Mouse (Mus musculus): ENCODE measurements around the gene Tap1.
"Not testable (repeated sequence)": the region's sequence is repeated elsewhere in the genome, so short reads cannot be mapped to it uniquely, and the experiment has no call there.

Gene Tap1

DNA sequence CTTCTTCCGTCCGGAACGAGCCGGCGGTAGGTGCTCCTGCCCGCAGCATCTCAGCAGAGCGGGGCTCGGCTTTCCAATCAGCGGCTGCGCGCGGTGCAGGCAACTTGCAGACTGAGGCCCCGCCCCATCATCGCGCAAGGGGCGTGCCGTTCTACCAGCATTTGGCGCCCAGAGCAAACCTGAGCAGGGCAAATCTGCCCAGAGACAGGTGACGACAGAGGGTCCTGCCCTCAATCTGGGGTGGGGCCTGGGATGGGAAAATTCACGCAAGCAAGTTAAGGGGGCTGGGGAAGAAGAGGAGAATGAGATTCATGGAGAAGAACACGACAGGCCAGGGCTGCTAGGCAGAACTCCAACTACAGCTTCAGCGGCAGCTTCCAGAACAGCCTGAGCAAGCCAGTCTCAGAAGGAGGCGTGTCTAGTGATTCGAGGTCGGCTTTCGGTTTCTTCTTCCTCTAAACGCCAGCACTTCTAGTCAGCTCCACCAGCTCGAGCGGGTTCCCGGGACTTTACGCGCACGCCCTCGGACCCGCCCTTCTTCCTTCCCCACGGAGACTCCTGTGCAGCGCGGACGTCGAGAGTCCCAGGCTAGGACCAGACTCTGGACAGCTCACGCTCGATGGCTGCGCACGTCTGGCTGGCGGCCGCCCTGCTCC is at the start of gene Tap1, which contains the start of gene Psmb9:
TSS of gene Tap1 (plus strand) at position 293 of the 656 bp plus-strand sequence.
TSS of gene Psmb9 (minus strand) at position 504 of the 656 bp plus-strand sequence.
- DNase-seq (ENCODE audit: low read depth, low spot score): peak; percentile 95

DNA sequence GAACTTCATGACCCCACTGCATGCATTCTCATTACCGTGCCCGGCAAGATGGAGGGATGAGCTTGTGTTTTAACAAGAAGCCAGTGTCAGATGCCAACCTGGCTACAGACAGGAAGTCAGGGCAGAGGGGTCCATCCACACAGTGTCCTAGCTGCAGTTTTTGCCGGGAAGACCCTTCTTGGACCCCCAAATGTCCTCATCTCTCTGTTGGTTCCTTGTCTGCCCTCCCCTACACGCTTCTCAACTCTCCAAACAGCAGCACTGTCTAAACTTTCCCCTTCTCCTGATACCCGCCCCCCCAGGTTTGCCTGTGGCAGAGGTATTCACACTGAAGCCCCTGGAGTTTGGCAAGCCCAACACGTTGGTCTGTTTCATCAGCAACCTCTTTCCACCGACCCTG is 49.8 kb upstream of the Tap1 start:
- DNase-seq (ENCODE audit: low read depth, low spot score): no peak

DNA sequence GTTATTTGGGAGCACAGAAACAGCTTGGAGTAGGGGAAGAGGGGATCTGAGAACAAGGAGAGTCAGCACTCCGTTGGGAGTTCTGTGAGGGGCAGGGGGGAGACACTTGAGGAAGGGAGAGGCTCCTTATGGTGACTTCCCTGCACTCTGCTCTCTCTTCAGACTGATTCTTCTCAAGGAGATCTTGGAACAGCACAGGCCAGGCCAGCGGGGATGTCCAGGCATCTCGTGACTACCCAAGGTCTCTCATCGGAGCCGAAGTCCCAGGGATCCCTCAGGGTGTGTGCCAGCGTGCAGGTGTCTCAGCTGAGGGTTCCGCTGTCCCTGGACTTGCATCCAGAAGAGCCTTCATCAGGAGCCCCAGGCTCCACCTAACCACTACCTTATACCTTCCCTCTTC is 48.7 kb upstream of the Tap1 start:
- DNase-seq (ENCODE audit: low read depth, low spot score): no peak

DNA sequence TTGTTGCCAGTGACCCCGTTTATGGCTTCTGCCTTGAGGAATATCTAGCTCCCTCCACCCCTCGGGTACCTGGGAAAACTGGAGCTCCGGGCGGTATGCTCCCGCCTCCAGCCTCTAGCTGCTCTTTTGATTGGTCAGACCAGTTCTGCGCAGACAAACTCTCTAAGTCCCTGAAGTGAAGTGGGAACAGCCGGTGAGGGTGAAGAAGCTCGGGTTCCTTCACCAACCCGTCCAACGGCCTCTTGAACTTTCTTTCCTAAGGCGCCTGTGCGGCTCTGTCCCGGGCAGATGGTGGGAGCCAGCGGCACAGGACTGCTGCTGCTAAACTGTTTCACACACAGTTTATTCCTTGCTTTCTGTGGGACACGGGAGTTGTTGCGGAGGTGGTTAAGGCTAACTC is 47.9 kb upstream of the Tap1 start:
- DNase-seq (ENCODE audit: low read depth, low spot score): no peak

DNA sequence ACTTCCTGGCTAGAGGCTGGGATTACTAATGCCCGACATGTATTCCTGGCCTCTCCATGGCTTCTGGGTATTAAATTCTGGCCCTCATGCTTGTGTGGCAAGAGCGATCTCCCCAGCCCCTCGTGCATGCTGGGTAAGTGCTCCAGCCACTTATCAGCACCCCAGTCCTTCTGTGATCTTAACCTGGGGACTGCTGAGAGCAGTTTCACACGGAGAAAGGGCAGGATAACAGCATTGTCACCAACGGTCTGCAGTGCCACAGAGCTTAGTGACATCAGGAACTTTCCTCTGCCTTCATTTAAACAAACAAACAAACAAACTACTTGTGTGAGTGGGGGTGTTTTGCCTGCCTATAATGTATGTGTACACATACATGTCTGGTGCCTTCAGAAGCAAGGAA is 47.1 kb upstream of the Tap1 start:
- DNase-seq (ENCODE audit: low read depth, low spot score): no peak

DNA sequence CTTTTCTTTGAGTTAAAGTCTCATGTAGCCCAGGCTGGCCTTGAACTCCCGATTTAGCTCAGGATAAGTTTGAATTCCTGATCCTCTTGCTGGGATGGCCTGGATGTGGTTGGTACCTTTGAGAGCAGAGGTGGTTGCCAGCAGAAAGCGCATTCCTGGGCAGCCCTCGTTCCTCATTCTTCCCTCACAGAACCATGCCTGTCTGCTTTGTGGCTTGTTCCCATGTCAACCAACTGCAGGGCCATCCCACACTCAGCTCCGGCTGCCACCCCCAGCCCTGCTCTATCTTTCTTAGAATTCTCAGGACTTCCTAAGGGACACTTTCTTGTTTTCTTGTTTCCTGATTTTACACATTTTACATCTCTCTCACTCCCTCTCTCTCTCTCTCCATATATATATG is 45.9 kb upstream of the Tap1 start:
- no peak for DNase-seq (ENCODE audit: low read depth, low spot score)

DNA sequence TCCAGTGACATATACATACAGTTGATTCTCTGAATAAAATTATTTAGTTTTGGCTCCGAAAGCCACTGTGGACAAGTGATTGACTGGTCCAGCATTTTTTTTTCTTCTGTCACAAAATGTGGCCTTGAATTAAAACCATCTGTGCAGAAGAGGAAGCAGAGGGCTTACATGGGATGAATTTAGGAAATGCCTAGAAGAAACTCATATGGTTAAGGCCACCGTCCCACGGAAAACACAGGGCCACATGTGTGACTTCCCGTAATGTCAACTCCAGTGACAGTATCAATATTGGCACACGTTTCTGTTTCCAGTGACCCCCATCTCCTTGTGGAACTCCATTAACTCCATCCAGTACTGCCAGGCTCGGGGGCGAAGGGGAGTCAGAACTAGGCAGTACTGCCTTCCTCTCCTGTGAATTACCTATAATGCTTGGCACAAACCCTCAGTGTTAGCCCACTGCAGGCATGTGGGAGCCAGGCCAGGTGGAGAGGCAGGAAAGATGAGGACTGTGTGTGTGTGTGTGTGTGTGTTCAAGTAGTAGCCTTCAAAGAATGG is 44.8 kb upstream of the Tap1 start:
- no peak for DNase-seq (ENCODE audit: low read depth, low spot score)

DNA sequence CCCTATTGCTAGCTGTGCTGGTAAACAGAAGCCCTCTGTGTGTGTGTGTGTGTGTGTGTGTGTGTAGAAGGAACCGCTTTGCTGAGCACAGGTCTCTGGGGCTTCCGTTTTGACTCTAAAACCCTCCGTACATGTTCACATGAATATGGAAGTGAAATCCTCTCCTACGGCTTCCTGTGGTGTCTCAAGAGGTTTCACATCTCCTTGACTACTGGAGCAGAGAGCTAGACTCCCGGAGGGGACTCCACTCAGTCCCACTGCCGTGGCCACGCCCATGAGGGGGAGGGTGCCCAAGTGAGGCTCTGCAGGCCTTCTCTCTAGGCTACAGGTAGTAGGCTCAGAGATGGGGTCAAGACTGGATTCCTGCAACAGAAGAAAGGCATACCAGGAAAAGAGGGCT is 44.3 kb upstream of the Tap1 start, which contains the start of gene H2-DMb2:
TSS of gene H2-DMb2 (plus strand) at position 275 of the 400 bp plus-strand sequence.
- DNase-seq (ENCODE audit: low read depth, low spot score): no peak

DNA sequence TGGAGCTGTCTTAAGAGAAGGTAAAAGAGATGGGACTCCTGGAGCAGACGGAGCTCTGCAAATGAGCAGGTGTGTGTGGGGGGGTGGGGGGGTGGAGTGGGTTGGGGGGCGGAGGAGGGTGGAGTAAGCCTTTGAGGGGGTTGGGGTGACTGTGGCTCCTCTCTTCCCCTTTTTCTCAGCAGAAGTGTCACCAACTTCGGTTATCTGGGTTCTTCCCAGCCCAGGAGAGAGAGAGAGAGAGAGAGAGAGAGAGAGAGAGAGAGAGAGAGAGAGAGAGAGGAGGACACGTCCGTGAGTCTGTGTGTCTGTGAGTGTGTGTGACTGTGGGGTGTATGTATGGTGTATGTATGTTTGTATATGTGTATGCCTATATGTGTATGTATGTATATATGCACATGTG is 43.9 kb upstream of the Tap1 start:
- DNase-seq (ENCODE audit: low read depth, low spot score): no peak

DNA sequence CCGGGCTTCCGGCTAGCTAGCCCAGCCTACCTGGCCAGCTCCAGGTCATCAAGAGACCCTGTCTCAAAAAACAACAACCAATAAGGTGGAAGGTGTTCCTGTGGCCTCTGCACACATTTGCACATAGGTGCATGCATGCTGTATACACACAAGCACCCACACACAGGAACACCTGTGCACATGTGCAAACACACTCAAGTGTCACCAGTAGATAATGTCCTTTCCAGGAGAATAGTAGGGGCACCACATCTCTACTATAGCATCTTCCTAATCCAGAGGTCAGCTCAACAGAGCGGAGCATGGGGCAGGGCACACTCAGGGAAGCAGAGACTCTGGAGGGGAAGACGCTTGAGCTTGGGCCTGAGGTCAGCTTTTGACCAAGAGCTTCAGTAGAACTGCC is 43.1 kb upstream of the Tap1 start:
- not testable (repeated sequence) for DNase-seq (ENCODE audit: low read depth, low spot score)

DNA sequence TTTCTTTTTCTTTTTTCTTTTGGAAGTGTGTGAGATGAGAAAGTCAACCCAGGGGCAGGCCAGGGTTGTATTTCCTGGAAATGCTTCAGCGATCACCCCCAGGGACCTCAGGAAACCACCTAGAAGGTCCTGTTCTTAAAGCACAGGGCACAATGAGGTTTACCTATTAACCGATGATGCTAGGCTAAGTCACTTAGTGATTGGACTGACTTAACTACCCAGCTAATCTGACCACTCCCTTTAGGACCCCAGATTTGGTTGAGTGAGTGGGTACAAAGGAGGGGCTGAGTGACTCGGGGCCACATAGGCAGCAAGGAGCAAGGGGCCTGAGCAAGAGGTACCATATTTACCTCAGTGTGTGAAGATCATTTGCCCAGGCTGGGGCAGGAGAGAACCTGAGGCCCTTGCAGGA is 42.4 kb upstream of the Tap1 start:
- DNase-seq (ENCODE audit: low read depth, low spot score): no peak

DNA sequence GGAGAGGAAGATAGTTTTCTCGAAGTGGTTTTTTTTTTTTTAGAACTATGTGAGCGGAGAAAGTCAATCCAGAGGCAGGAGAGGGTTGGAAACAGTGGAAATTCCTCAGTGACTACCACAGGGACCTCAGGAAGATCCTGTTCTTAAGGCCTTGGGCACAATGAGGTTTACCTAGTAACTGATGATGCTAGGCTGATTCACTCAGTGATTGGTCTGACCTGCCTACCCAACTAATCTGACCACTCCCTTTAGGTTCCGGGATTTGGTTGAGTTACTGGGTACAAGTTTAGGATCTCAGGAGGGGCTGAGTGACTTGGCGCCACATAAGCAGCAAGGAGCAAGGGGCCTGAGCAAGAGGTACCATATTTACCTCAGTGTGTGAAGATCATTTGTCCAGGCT is 34.4 kb upstream of the Tap1 start, which contains the start of gene H2-DMb1:
TSS of gene H2-DMb1 (plus strand) at position 150 of the 400 bp plus-strand sequence.
- DNase-seq (ENCODE audit: low read depth, low spot score): peak; percentile 86

DNA sequence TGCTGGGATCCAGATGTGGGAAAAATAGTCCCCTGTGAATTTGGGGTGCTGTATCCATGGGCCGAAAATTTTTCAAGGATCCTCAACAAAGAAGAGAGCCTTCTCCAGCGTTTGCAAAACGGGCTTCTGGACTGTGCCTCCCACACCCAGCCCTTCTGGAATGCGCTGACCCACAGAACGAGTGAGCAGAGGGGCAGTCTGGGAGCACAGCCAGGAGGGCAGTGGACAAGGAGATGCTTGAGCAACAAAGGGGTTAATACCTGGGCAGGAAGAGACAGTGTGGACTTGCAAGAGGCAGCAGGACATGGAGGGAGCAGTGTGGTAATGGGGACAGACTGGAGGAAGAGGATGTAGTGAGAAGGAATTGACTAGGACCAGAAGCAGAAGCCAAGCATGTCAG is 31.8 kb upstream of the Tap1 start:
- DNase-seq (ENCODE audit: low read depth, low spot score): no peak

DNA sequence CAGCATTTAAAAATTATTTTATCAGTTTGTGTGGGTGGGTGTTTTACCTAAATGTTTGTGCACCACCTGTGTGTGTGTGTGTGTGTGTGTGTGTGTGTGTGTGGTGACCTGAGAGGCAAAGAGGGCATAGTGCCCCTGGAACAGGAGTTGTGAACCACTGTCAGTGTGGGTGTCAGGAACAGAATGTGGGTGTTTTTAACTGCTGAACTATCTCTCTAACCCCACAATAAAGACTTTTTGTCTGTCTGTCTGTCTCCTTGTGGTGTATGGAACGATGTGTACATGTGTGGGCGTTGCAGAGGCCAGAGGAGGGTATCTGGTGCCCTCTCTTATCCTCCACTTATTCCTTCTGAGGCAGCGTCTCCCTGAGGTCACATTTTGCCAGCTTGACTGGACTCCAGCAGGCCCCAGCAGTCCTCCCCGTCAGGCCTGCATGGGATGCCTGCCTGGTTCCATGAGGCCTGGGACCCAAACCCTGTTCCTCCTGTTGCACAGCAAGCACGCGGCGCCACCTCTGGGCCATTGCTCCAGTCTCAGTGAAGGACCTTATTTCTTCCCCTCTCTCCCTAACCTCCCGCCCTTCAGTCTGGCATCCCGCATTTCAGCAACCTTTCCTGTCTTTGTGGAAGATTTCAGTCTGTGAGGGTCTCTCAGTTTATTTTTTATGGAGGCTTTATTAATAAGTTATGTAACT is 23.0 kb upstream of the Tap1 start:
- peak; percentile 26 for DNase-seq (ENCODE audit: low read depth, low spot score)

DNA sequence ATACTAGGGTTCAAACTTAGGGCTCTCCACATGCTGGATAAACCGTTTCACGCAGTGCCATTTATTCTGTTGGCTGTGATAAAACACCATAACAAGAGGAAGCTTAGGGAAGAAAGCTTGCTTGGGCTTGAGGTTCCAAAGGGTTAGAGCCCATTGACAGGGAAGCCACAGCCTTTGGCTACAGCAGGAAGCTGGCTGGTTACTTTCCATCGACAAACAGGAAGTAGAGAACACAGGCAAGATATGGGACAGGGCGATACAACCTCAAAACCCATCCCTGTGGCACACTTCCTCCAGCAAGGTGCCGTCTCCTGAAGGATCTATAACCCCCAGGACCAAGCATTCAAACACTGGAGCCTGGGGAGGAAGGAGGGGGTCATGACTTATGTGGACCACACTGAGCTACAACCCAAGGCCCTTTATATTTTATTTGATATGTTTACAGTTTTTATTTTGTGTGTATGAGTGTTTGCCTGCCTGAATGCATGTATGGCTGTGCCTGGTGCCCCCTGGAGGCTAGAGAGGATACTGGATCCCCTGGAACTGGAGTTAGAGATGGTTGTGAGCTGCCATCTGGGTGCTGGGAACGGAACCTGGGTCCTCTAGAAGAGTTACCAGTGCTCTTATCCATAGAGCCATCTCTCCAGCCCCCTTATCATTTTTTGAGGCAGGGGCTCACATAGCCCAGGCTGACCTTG is 22.2 kb upstream of the Tap1 start:
- DNase-seq (ENCODE audit: low read depth, low spot score): no peak

DNA sequence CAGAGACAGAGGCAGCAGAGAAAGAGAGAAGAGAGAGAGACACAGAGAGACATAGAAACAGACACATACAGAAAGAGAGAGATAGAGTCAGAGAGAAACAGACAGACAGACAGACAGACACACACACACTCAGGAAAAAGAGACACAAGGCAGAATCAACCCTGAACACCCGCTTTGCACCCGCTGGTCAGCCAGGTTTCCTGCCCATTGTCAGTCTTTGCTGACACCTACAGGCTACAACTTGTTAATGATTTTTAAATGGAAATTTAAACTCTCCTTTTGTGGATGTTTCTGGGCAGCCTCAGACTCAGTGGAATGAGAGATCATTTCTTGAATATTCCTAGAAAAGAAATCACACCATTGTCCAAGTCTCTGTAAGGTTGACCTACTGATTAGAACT is 18.1 kb upstream of the Tap1 start:
- peak; percentile 75 for DNase-seq (ENCODE audit: low read depth, low spot score)

DNA sequence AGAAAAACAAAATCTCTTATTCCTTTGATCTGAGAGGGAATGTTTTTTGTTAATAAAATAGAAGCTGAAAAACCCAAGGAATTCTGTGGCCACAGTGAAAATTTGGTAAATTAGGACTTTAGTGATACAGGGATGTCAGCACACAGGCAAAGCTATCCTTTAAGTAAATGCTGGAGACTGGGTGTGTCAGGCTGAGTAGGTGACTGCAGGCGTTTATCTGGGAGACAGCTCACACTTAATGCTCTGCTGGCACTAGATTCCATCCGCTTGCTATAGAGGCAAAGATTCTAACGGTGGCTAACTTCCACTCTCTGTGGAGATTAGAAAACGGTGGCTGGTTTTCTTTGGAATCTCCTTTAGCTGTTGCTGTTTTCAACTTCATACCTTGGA is 16.9 kb upstream of the Tap1 start:
- no peak for DNase-seq (ENCODE audit: low read depth, low spot score)

DNA sequence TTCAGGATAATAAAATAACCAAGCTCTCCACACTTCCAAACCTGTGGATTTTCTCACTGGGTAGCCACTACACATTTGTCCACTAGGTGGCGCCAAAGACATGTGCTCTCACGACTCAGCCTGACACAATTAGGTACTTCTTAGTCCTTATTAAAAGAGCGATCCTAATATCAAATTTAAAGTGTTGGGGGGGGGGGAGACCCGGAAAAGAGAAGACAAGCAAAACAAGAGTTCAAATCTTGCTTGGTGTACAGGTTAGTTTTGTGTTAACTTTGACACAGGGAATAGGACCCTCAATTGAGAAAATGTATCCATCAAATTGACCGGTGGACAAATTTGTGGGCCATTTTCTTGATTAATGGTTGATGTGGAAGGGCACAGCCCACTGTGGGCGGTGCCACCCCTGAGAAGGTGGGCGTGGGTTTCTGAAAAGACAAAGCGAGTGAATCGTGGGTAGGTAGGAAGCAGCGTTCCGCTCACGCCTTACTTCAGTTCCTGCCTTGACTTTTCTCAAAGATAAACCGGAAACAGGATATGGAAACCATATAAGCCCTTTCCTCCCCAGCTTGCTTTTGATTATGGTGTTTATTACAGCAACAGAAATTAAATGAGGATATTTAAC is 16.4 kb upstream of the Tap1 start:
- peak; percentile 88 for DNase-seq (ENCODE audit: low read depth, low spot score)

DNA sequence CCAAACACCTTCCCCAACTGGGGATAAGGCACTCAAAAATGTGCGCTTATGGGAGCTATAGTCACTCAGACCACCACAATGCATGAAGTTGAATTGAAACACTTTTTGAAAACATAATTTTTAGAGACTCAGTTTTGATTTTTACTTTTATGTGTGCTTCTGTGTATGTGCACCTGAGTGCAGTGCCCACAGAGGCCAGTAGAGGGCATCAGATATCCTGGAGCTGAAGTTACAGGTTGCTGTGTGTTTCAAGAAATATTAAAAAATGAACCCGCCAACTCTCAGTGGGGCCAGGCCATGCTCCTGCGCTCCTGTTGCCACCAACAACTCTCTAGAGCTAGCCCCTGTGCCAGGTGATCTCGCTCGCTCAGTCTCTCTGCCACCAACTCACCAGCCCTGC is 14.8 kb upstream of the Tap1 start:
- no peak for DNase-seq (ENCODE audit: low read depth, low spot score)

DNA sequence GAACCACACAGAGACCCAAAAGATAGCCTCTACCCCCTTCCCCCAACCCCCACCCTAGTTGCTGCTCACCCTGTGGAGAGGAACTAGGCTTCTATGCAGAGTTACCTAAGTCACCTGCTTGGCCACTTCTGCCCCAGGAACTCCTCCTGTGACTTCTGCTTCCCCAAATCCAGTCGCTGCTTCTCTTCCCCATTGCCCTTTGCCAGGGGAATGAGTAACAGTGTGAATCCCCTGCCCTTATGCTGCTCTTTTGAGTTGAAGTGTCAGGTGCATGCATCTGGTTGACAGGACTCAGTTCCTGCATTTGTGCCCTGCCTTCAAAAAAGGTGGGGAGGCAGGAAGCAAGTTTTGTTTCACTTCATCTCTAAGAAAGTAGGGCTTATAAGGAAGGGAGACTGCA is 13.3 kb upstream of the Tap1 start:
- DNase-seq (ENCODE audit: low read depth, low spot score): no peak

DNA sequence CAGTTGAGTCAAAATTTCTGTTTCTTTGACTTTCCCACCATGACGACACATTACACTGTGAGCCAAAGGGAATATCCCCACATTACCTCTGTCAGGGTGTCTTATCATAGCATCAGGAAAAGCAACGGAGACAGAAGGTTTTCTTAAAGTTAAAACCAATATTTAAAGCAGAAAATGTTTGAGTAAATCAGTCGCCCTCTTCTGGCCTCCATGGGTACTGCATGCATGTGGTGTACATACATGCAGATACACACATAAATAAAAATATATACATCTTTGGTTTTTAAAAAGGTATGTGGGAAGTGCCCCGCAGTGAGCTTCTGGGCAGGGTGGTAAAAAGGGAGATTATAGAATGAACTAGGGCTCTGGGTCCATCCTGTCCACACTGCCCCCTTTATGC is 10.2 kb upstream of the Tap1 start:
- DNase-seq (ENCODE audit: low read depth, low spot score): no peak

DNA sequence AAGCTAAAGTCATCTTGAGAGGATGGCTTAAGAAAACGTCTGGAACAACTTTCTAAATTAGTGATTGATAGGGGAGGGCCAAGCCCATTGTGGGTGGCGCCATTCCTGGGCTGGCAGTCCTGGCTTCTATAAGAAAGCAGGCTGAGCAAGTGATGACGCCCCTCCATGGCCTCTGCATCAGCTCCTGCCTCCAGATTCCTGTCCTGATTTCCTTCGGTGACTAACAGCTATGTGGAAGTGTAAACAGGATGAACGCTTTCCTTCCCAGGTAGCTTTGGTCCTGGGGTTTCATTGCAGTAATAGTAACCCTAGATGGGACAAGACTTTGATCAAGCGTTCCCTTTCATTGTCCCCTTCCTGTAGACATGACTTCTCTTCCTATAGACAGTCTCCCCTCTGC is 8.3 kb upstream of the Tap1 start:
- no peak for DNase-seq (ENCODE audit: low read depth, low spot score)

Measured in 3T3-L1 (cell line).